Mouse (Mus musculus): Measurements from ENCODE around the gene Slc13a2.

- TF ChIP-seq CTCF (IDR thresholded peaks at IDR 0.05; ENCODE audit: extremely low read depth, insufficient read depth, low read length) (no peak), POLR2A (IDR thresholded peaks at IDR 0.05; ENCODE audit: extremely low read depth, insufficient read depth, low read length) (no peak)
Observed at GRCm38 (mm10) chr11:78467515-78467914, 45.5 kb upstream of the Slc13a2 start.

Data from cortical plate, adult 2 months (tissue).